ENCODE assay signal across 38 mouse cellular contexts in genomic region chr3:92432282-92432681, GRCm38 (mm10). TPM values are rescaled to one million over a fixed set of nuclear protein-coding genes. Genes with fewer than 3 reads are reported as not detected.
"Had no signal": no experiment of that assay in that cellular context is flagged by ENCODE, and none has a peak within 500 bp of the region (broad histone marks: within the 10 kb centered on the region; RNA-seq: fewer than 3 reads in every experiment).

TSS of gene Sprr2k (plus strand) at chr3:92432582.

- H3K4me2 ChIP-seq: embryonic facial prominence, embryonic 12.5 days; embryonic facial prominence, embryonic 13.5 days; embryonic facial prominence, embryonic 15.5 days; forebrain, embryonic 12.5 days; forebrain, embryonic 13.5 days; forebrain, embryonic 15.5 days had no signal

- DNase-seq: cerebellum, adult 8-10 months; cerebellum, adult 9-10 months; cerebellum, adult 9-11 months; cerebellum, postnatal 10 days; cerebellum, postnatal 14 days; cerebellum, postnatal 25 days; cerebellum, postnatal 36 days; forebrain, postnatal 0 days; gastrocnemius, adult 2 months; gastrocnemius, postnatal 10 days; gastrocnemius, postnatal 14 days; gastrocnemius, postnatal 25 days; gastrocnemius, postnatal 36 days; heart, adult 11 months; heart, adult 18-20 months; heart, adult 2 months had no signal

- H3K4me3 ChIP-seq: embryonic facial prominence, embryonic 10.5 days; embryonic facial prominence, embryonic 12.5 days; embryonic facial prominence, embryonic 13.5 days; embryonic facial prominence, embryonic 15.5 days; erythroblast, embryonic 14.5 days; forebrain, embryonic 10.5 days; forebrain, embryonic 12.5 days; forebrain, embryonic 13.5 days; forebrain, embryonic 15.5 days; gastrocnemius, adult 2 months; heart, adult 2 months had no signal

- H3K27ac ChIP-seq: embryonic facial prominence, embryonic 10.5 days; embryonic facial prominence, embryonic 12.5 days; embryonic facial prominence, embryonic 13.5 days; embryonic facial prominence, embryonic 15.5 days; forebrain, embryonic 10.5 days; forebrain, embryonic 12.5 days; forebrain, embryonic 13.5 days; forebrain, embryonic 15.5 days; gastrocnemius, adult 2 months; heart, adult 2 months had no signal

- H3K27me3 ChIP-seq: embryonic facial prominence, embryonic 12.5 days; embryonic facial prominence, embryonic 13.5 days; embryonic facial prominence, embryonic 15.5 days; forebrain, embryonic 12.5 days; forebrain, embryonic 13.5 days; forebrain, embryonic 15.5 days had no signal

- H3K36me3 ChIP-seq: embryonic facial prominence, embryonic 10.5 days; embryonic facial prominence, embryonic 12.5 days; embryonic facial prominence, embryonic 13.5 days; embryonic facial prominence, embryonic 15.5 days; forebrain, embryonic 10.5 days; forebrain, embryonic 12.5 days; forebrain, embryonic 15.5 days had no signal

- H3K4me1 ChIP-seq: embryonic facial prominence, embryonic 10.5 days; embryonic facial prominence, embryonic 12.5 days; embryonic facial prominence, embryonic 13.5 days; embryonic facial prominence, embryonic 15.5 days; forebrain, embryonic 10.5 days; forebrain, embryonic 12.5 days; forebrain, embryonic 13.5 days; forebrain, embryonic 15.5 days had no signal

RNA-seq across cellular contexts. Expression of gene Sprr2k, which starts in this region (rescaled TPM):
- total RNA-seq: common myeloid progenitor, adult 5-6 weeks; forebrain, postnatal 0 days; gastrocnemius, adult 18-20 months; gastrocnemius, adult 2 months; gastrocnemius, adult 8-10 months; gastrocnemius, postnatal 10 days; gastrocnemius, postnatal 14 days; gastrocnemius, postnatal 25 days; gastrocnemius, postnatal 36 days; gastrocnemius, postnatal 4 days; granulocyte monocyte progenitor cell, adult 5-6 weeks; heart, adult 18-20 months; heart, adult 2 months; heart, adult 8-10 months had no signal
- polyA plus RNA-seq: cortical plate, adult 2 months; embryonic facial prominence, embryonic 10.5 days; embryonic facial prominence, embryonic 11.5 days; embryonic facial prominence, embryonic 12.5 days; embryonic facial prominence, embryonic 13.5 days; erythroblast, embryonic 14.5 days; forebrain, embryonic 10.5 days; forebrain, embryonic 11.5 days; forebrain, embryonic 12.5 days; forebrain, embryonic 13.5 days; forebrain, embryonic 14.5 days; forebrain, embryonic 15.5 days; forebrain, embryonic 16.5 days; forebrain, postnatal 0 days; frontal cortex, adult 2 months; gonadal fat pad, adult 2 months; heart, adult 2 months had no signal
